Mouse (Mus musculus): Measurements from ENCODE around the gene Fbxw11.
"Not testable (repeated sequence)": the region's sequence is repeated elsewhere in the genome, so short reads cannot be mapped to it uniquely, and the experiment has no call there.

Gene Fbxw11

DNA sequence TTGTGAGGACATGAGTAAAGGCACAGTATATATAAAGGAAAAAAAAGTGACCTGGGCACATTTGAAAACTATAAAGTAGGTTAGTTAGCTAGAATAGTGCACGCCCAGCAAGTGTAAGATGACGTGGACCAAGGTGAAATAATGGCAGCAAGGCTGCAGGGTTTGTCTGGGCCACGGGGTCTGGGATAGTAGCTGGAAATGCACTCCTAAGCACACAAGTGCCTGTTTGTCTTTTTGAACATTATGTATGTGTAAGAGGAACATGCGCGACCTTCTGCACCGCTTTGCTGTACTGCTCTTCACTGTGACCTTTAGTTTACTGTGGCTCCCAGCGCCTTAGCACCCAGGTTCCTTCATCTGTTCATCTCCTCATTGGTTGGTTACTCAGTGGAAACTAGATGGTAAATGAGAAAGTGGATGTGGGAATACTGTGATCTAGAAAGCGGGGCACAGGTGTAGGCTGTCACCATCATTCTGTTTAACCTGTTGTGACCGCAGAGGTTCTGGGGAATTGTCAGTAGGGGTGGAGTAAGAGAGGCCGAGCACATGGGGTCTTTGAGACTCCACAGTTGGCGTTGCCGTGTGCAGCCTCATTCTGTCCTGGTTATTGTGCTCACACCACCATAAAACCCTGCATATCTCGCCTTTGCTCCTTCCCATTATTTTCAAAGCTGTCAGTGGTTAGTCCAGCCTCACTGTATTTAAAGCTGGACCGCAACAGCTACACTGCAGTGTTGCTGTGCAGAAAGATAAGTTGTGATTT, 66.4 kb downstream of the Fbxw11 start:
- no peak for DNase-seq (ENCODE audit: low spot score in 2 of 2)

GRCm38 (mm10) chr11:32709563-32709962, 67.0 kb downstream of the Fbxw11 start:
- DNase-seq (ENCODE audit: low spot score in 2 of 2): peak; percentile 57 to 77

- peak in 1 of 2 experiments; percentile 33 for DNase-seq (ENCODE audit: low spot score in 2 of 2)
These were observed 71.7 kb downstream of the Fbxw11 start for GRCm38 (mm10) chr11:32714230-32714629.

DNA sequence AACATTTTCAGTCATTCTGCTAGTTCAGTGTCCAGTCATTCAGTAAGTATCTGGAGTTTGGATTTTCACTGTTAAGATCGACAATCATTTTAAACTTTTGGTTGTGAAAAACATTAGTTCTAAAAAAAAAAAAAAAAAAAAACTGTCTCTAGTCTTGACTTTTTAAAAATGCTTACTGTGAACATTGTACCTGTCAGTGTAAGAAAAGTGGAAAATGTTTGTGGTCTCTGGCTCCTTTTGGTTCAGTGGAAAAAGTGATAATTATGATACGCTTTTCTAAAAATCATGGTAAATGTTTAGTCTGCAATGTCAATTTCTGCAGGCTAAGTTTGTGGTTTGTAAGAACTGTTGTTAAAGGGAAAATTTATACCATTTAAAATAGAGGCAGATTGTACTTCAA, 72.4 kb downstream of the Fbxw11 start:
- DNase-seq (ENCODE audit: low spot score in 2 of 2): no peak

- DNase-seq (ENCODE audit: low spot score in 2 of 2): no peak
These were observed 73.0 kb downstream of the Fbxw11 start for GRCm38 (mm10) chr11:32715495-32715894.

GRCm38 (mm10) chr11:32715970-32716369, 73.4 kb downstream of the Fbxw11 start:
- DNase-seq (ENCODE audit: low spot score in 2 of 2): no peak

DNA sequence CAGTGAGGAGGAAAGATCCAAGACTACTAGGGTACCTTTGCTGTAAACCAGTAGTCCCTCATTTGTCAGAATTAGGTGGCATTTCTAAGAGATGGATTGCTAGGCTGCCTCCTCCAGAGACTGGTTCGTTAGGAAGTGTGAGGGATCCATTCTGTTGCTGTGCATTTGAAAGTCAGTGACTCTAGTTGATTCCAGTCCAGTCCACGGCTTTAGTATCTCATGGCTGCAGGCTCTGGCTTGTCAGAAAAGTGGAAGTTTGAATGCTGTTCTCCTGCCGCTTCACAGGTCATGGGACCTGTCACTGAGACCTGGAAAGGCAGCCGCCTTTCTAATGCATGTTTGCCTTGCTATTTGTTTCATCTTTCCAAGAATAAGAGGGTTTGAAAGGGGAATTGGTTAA, 74.4 kb downstream of the Fbxw11 start:
- no peak for DNase-seq (ENCODE audit: low spot score in 2 of 2)

GRCm38 (mm10) chr11:32717711-32718110, 75.2 kb downstream of the Fbxw11 start:
- not testable (repeated sequence) for DNase-seq (ENCODE audit: low spot score in 2 of 2)

- DNase-seq (ENCODE audit: low spot score in 2 of 2): no peak
These were observed 75.8 kb downstream of the Fbxw11 start for GRCm38 (mm10) chr11:32718371-32718770.

DNA sequence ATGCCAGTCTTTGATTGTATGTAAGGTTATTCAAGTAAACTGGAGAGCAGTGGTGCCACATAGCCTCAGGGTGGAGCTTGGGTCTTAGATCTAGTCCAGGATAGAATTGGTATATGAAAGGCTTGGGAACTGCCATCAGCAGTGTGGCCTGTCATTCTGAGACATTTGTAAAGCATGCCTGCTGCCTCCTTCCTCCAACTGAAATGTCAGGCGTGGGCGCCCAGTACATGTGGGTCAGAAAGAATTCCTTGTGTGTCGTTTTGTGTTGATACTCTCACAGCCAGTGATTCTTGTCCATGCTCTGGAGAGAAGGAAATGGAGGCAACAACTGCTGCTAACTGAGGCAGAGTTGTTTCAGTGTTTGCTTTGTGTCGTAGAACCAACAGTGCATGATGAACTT, 76.5 kb downstream of the Fbxw11 start:
- DNase-seq (ENCODE audit: low spot score in 2 of 2): peak in 1 of 2 experiments; percentile 34

GRCm38 (mm10) chr11:32722653-32723052, 80.1 kb downstream of the Fbxw11 start:
- DNase-seq (ENCODE audit: low spot score in 2 of 2): no peak

DNA sequence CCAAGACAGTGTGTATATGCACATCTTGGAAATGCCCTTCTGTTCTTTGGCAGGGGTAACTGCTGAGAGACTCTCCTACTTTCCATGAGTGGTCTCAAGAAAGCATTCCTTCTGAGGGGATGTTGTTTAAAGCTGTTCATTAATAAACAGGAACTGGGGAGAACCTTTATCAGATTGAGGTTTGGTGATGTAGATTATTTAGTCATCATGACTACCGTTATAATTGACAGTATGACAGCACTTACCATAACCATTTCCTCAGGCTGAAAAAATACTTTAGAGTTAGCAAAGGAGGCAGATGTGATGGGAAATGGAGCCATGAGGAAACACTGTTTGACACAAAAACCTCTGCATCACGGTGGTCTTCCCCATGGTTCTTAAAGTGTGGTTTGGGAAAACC, 80.8 kb downstream of the Fbxw11 start:
- DNase-seq (ENCODE audit: low spot score in 2 of 2): no peak

DNA sequence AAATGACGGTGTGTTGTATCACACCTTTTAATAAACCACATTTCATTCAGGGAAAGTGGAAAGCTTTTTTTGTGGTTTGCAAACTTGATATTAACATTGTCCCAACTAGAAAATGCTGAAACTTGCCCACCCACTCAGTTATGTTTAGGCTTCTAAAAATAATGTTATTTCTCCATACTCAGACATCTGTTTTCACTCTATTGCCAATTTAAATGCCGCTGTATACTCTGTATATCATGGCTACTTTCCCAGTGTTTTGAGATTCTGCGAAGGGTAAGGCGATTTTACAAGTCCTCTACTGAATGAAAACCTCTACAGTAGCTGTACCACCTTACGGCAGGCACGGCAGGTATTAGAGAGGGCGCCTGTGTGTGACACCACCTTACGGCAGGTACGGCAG, 82.6 kb downstream of the Fbxw11 start:
- no peak for DNase-seq (ENCODE audit: low spot score in 2 of 2)

GRCm38 (mm10) chr11:32732467-32732866, 89.9 kb downstream of the Fbxw11 start:
- no peak for DNase-seq (ENCODE audit: low spot score in 2 of 2)

GRCm38 (mm10) chr11:32733195-32733594, 90.7 kb downstream of the Fbxw11 start:
- peak; percentile 41 to 60 for DNase-seq (ENCODE audit: low spot score in 2 of 2)

DNA sequence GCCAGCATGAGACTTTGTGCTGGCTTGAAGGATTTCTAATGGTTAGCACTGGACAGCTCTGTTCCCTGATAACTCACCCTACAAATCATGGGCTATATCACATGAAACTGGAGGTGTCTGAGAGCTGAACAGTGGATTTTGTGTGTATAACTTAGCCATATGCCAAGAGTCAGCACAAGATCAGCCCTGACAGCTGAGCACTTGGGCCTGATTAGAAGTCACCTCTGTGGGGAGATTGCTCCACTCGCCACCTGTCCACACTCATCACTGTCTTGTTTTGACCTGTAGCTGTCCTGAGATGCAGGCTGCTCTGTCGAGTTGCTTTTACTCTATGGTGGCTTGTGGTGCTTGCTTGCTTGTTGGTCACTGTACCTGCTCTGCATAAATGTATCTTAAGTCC, 93.8 kb downstream of the Fbxw11 start:
- DNase-seq (ENCODE audit: low spot score in 2 of 2): no peak

DNA sequence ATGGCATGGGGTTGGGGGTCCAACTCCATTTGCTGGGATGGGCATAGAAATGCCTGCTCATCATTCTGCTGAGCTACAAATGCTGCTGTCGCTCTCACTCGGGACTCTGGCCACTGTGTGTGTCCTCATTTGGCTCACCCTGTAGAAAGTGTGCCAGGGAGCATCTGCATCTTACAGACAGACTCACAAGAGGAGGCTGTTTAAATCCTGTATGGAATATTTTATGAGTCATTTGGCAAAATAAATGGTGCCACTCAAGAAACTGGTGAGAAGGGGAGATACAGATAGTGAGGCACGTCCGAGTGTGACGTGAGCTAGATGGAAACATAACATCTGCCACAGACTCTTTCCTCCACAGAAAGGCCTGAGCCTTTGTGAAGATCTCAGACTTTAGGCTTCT, 95.2 kb downstream of the Fbxw11 start:
- DNase-seq (ENCODE audit: low spot score in 2 of 2): no peak

- DNase-seq (ENCODE audit: low spot score in 2 of 2): no peak
These were observed 101.4 kb downstream of the Fbxw11 start for GRCm38 (mm10) chr11:32743891-32744290.

DNA sequence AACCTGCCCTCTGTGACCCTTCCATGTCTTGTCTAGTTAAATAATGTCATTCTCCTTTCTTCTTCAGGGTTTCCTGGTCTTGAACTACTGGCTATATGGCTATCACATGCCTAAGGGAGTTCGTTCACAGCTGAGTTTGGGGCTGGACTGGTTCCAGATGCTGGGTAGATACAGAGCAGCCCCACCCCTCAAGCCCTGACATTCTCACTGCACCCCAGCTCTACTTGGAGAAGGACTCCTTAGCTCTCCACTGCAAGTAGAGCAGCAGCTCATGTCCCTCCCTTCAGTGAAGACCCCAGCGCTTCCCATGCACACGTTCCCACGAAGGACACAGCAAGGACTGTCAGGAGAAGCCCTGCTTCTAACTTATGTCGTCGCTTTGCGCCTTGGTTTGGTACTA, 101.9 kb downstream of the Fbxw11 start:
- no peak for DNase-seq (ENCODE audit: low spot score in 2 of 2)

GRCm38 (mm10) chr11:32745466-32745865, 102.9 kb downstream of the Fbxw11 start:
- no peak for DNase-seq (ENCODE audit: low spot score in 2 of 2)

- no peak for DNase-seq (ENCODE audit: low spot score in 2 of 2)
These were observed 103.5 kb downstream of the Fbxw11 start for GRCm38 (mm10) chr11:32746036-32746435.

GRCm38 (mm10) chr11:32746475-32746874, 104.0 kb downstream of the Fbxw11 start:
- no peak for DNase-seq (ENCODE audit: low spot score in 2 of 2)

- DNase-seq (ENCODE audit: low spot score in 2 of 2): no peak
These were observed 106.3 kb downstream of the Fbxw11 start for GRCm38 (mm10) chr11:32748800-32749199.

Data from right cerebral cortex, adult 2 months (tissue).